Mouse (Mus musculus): ENCODE measurements around the gene Gm10295.

Gene Gm10295

DNA sequence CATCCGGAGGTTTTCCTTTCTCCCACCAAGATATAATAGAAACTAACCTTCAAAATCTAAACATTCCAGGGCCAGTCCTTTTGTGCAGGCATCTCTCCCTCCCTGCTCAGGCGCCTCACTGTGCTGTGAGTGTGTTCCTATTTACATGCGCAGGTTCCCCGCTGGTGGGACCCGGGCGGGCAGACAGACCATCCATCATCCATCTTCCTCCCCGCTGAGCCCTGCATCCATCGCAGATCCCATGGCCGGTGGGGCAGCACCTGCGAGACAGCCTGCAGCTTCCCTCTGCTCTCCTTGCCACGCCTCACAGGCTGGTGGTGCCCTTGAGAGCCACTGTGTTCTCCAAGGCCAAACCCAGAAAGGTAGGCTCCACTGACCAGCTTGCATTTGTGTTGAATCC, at the start of gene Gm10295:
TSS of gene Gm10295 (minus strand) at position 122 of the 400 bp plus-strand sequence.
- no peak for DNase-seq (ENCODE audit: low spot score in 2 of 2)

DNA sequence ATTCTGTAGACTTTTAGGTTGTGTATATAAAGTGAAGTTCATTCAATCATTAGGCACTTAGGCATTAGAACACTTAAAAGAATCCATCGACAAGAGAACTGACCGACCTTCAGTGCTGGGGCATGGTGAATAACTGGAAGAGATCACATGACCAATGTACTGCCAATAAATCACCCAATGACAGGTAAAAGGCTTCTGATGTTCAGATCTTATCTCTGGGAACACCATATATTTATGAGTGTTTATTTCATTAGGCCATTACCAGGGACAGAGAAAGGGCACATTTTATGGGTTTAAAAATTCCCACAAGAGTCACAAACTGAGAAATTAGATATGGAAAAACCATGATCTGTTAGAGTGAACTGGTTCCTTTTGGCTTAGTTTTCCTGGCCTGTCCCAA, 49.7 kb upstream of the Gm10295 start:
- DNase-seq (ENCODE audit: low spot score in 2 of 2) = no peak

DNA sequence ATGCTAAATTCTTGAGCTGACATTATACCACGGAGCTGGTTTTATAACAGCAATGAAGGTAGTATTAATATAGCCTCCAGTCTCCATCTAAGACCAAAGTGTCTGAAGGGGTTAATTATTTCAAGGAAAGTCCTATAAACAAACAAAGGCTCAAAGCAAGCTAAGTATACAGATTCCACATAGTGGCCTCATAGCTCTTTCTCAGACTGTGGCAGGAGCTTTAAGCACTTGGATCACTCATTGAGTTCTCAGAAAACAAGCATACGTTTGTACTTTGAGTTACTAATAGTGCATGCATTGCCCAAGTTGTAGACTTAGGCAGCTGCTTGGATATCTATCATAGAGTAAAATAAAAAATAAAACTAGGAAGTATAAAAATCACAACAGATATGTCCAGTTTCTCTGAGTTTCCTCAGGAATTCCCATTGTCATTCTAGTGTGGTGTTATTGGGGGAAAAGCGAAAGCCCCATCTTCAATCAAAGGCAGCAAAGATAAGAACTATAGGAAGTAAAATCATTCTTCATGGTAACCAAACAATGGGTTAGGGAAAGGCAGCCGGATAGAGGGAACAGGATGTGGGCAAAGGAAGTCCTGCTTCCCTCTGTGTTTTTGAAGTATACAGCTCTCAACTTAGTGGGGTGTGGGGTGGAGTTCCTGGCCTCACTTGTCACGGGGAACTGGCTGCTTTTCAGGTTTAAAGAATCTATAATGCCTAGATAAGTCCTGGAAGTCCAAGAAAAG, 48.8 kb upstream of the Gm10295 start:
- DNase-seq (ENCODE audit: low spot score in 2 of 2) = no peak

DNA sequence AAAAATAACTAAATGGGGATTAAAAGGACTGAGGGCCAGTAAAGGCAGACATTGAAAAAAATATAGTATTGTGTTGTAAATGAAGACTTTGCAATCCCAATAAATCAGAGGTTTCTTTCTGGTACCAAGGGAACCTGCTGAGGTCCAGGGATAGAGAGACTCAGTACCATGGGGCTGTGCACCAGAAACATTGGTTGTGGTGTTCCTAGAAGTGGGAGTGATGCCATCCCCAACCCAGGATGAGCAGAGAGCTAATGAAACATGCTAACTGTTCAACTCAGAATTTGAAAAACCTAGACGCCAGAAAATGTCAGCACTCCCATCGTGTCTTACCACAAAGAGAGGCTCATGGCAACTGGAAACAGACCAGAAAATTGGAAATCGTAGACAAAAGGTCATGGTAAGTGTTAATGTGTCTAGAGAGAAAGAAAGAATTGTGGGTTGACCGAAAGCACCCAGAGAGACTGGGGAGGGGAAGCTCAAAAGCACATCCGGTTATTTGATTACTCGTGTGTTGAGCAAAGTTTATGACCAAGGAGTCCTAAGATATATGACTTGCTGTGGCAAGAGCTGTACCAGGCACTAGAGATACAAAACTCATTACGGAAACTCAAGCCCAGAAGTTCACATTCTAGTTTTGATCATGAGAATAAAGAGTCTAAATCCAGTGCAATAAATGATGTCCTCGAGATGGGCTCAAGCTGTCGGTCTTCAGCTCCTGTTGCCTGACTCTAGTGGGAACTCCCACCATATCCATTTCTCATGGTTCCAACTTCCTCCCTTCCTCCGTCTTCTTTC, 47.9 kb upstream of the Gm10295 start:
- no peak for DNase-seq (ENCODE audit: low spot score in 2 of 2)

DNA sequence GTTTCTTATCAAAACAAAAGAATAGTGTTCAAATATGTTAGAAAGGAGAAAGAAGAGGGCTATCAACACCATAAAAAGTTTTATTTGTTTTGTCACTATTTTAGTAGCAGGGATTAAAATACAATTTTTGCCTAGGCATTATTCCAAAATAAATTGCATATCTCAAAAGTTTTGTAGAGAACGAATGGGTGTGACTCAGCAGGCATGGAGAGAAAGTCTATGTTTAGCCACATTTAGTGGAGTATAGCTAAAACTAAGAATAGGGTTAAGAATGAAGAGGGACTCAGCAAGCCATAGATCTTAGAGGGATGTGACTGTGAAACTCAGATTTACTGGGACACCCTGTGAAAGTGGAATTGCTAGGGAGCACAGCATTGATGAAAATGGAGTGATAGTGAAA, 47.1 kb upstream of the Gm10295 start:
- no peak for DNase-seq (ENCODE audit: low spot score in 2 of 2)

DNA sequence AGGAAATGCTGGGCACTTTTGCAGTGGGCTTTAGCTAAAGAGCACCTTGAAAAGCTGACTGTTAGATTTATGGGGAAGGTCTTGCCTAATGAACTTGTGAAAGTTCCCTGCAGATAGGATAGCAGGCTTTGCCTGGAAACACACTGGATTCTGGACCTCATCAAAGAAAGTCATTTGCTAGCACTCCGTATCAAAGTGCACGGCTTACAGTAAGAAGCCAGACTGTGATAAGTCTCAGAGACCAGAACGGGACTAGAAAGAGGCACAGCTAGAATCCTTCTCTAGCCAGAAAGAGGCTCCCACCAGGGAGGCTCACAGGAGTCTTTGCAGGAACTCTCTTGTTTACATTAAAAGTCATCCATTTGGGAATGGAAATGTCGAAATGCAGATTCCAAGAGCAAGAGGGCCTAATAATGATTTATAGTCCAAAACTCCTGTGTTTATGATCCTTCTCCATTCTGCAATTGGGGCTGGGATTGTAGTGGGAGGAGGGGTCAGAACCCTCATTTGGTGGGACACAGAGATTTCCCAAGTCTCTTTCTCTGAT, 41.6 kb upstream of the Gm10295 start:
- DNase-seq (ENCODE audit: low spot score in 2 of 2) = no peak

DNA sequence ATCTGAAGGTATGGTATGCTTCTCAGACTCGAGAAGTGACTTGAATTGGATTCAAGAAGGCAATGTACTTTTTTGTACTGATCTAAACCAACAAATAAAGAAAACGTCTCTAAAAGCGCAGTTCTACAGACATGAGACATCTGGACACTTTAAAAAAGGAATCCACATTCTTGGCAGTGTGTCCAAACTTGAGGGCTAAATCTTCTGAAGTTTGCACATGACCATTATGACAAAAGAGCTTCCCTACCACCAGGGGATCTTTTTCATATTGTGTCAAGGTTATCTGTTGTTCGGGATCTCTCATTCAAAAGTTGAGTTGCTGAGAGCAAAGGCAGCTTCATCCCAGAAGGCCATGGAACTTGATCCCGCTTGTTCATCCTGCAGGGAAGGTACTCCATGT, 40.0 kb upstream of the Gm10295 start:
- DNase-seq (ENCODE audit: low spot score in 2 of 2) = no peak

DNA sequence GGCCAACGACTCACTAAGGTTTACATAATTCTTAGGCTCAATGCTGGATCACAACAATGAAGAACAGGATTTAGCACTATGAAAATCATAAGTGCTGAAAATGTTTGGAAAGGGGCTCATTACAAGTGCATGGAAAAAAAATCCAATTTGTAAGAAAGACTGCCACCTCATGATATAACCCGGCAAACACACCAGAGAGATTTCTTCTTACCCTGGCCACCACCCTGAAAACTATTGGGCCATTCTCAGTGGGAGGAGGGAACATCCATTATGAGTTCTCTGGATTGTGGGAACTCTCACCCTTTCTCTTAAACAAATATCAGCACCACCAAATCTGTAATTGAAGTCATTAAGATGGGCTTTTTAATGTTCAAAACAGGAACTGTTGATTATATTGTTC, 39.0 kb upstream of the Gm10295 start:
- no peak for DNase-seq (ENCODE audit: low spot score in 2 of 2)

DNA sequence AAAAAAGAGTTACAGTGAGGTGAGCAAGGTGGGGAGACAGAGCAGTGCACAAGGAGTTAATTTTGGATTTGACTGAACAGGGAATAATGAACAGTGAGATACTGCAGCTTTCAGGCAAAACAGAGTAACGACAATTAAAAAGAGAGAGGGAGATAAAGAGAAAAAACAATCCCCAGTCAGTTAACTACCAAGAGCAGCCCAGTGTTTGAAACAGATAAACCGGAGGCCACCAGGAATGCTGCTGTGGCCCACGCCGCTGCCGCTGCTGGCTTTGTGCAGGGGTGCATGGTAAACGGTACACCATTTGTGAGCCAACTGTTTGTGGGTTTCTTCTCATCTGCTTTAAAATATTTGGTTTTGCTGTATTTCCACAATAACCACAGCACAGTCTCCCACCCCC, 34.8 kb upstream of the Gm10295 start:
- no peak for DNase-seq (ENCODE audit: low spot score in 2 of 2)

DNA sequence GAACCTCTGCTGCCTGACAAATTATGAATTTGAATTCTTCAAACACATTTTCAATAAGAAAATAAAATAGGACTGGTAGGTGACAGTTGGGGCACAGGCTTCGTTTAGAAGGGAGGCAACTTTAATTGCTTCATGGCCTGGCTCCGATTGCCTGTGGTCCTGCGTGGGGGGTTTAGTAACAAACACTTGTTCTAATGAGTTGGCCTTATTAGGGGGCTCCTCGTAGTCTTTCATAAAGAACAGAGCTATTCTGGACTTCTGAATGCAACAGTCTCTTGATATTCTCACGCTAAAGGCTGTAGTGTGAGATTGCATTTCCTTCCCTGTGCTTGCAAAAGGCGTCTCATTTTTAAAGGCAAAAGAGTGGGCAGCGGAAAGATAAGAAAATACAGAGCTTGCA, 33.6 kb upstream of the Gm10295 start:
- no peak for DNase-seq (ENCODE audit: low spot score in 2 of 2)

DNA sequence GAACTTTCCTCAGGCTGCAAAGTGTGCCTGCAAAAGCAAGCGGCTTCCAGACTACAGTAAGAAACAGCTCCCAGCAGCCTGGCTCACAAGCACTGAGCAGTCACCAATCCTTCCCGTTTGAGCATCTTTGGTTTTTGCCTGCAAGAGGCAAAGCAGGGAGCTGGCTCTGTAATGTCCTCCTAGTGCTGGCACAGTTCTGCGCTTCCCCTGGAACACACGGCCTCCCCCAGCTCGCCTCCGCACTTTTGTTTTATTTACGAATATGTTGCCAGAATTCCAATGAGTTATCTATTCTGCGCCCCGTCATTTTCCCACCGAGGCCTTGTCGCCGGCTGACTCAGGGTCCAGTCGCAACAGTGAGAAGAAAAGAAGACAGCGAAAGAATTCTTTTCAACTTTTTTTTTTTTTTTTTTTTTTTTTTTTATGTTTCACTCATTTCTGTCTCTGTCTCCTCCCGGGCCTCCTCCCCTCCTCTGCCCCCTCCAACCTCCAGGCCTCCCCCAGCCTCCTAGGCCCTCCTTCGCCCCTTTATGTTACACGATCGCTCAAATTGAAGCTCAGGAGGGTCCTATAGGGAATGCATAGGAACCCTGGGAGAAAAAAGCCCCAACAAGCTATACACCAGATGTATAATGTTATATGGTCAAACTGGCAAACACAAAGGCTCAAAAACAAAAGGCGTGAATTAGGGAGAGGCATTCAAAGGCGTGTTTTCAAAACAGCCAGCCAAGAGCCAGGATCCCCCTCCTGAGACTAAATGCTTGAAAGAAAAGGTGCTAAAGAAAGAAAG, 32.3 kb upstream of the Gm10295 start:
- DNase-seq (ENCODE audit: low spot score in 2 of 2) = no peak

DNA sequence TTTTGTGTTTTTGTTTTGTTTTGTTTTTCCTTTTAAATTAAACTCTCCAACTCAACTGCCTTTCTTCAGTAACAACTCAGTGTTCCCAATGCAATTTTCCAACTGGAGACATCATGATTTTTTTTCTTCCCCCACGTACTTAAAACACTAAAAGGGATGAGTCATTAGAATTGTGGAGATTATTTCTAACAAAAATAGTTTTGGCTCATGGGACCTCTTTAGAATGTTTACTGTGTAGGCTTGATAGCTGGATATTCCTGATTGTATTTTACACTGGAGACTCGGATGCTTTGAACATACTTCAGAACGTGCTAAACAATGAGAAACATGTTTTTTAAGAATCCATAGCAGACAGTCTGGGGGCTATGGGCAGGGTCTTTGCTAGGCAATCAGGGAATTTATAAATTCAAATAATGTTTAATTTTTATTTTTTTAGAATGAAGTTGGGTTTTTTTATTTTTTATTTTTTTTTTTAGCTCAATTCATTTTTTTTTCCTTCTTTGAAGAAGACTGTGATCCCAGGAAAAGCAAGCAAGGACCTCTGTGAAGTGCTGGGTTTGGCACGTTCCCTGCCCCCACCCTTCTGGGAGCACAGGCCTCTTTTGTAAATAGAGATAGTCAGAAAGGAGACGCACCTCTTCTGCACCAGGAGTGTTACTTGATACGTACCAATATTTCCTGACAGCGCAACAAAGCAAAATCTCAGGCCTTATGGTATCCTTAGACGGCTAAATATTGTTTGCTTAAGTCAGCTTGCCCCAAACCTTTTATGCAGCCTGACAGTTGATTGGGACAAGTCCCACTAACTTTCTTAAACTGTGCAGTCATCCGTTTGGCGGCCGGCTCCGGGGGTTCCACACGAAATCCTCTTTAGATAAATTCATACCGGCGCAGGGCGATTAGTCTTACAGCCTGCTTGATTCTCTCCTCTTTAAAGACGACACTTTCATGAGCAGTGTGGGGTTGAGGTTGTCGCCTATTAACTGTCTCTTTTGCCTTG, 28.8 kb upstream of the Gm10295 start:
- DNase-seq (ENCODE audit: low spot score in 2 of 2) = no peak

DNA sequence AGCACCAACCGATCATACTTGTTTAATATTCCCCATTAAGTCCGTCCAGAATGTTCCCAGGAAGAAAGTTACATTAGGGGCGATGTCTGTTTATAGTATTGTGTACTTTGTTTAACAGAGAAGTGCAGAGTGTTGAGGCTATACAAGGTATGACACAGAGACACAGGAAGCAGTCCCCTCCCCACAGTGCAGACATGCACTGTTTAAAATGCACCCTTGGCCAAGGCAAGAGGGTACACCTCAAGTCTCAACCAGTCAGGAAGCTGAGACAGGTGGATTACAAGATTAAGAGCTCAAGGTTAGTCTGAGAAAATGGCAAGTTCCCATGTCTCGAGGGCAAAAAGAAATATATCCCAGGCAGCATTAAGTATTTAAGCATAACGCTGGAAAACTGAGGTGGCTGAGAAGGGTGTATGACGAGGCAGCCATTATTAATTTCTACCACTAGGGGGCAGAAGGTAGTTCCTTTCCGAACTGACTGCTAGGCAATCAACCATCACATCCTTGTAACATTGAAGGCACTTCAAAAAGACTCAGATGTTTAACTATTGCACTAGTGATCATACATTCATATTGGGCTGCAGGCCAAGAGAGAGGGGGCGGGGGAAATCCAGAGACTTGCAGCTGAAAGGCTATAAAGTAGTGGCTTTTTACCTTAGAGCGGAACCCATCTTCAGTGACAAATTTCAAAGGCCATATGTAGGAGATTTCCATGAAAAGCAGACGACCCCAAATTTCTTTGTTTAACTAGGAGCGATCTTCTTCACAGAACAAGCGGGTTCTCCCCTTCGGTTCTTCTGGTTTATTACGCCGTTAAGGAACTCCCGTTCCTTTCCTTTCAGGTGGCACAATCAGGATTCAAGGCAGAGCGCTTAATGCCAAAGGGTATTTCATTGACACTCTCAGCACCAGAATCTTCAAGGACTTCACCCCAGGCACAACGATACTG, 27.8 kb upstream of the Gm10295 start:
- DNase-seq (ENCODE audit: low spot score in 2 of 2) = no peak

DNA sequence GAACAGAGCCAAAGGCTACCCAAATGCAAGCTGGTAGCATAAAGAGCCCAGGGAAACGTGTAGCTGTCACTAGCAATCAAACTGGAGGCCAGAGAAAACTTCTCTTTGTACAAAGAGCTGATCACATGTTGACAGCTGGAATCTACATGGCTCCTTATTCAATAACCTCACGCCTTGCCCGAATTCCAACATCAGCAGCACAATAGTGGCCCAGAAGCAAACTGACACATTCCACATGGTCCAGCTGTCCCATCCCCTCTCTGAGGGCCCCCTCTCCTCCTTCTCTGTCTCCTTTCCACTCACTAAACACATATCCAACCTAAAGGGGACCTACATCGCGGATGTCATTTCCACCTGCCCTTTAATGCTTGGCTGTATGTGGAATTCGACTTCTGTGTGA, 26.7 kb upstream of the Gm10295 start:
- no peak for DNase-seq (ENCODE audit: low spot score in 2 of 2)

DNA sequence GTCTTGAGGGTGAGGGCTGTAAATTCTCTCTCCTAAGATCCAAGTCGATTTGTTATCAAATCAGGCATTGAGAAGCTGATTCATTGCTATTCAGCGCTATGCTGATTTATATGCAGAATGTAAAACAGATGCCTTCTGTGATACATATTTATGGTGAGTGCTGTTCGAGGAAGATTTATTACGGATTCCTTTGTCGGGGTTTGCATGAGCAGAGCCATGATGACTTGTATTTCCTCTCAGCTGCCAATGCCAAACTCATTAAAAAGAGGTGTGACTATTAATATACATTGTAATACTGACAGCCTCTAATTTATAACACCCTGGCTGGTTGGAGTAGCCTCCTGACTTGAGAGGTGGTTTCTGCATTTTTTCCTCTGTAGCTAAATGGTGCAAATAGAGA, 22.8 kb upstream of the Gm10295 start:
- DNase-seq (ENCODE audit: low spot score in 2 of 2) = no peak

DNA sequence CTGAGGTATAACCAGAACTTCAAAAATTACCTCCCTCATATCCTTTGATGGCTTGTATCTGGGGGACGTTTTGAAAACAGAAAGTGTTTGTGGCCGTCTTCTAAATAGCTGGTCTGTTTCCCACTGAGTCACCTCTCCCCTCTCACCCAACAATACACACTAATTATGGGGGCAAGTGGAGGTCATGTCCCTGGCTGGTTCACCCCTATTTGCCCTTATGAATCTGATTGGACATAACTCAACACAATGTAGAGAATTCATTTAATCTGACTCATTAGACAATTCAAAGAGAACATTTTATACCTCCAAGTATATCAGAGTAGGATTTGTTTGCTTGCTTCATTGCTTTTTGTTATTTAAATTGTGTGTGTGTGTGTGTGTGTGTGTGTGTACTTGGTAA, 20.6 kb upstream of the Gm10295 start:
- DNase-seq (ENCODE audit: low spot score in 2 of 2) = no peak

DNA sequence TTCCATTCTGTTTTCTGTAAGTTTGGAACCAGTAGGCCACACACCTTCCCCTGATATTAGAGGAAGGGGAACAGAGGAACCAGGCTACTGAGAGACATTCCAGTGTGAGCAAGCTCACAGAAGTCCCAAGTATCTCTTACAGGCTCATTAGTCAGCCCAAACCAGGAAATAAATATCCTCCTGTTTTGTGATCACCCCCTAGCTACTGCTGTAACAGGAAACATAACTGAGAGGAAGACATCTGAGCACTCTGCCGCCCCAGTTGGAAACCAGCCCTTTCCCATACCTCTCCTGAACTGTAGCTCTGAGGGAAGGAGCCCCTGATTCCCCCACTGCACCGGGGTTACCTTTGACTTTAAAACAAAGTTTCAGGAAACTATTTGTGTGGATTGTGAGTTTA, 19.5 kb upstream of the Gm10295 start:
- no peak for DNase-seq (ENCODE audit: low spot score in 2 of 2)

DNA sequence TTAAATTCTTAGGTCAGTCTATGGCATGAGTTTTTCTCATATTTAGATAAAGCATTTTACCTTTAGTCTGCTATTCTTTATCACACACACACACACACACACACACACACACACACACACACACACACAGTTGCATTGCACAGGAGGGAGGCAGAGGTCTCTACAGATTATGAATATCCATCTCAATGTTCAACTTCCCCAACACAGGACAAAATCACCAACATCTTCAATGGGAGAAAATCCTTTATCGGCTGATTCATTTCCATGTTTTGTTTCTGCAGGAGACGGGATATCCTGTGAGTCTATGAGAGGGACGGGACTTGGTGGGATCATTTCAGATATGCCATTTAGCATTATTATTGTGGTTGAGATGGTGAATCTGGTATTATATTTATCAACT, 18.8 kb upstream of the Gm10295 start:
- no peak for DNase-seq (ENCODE audit: low spot score in 2 of 2)

DNA sequence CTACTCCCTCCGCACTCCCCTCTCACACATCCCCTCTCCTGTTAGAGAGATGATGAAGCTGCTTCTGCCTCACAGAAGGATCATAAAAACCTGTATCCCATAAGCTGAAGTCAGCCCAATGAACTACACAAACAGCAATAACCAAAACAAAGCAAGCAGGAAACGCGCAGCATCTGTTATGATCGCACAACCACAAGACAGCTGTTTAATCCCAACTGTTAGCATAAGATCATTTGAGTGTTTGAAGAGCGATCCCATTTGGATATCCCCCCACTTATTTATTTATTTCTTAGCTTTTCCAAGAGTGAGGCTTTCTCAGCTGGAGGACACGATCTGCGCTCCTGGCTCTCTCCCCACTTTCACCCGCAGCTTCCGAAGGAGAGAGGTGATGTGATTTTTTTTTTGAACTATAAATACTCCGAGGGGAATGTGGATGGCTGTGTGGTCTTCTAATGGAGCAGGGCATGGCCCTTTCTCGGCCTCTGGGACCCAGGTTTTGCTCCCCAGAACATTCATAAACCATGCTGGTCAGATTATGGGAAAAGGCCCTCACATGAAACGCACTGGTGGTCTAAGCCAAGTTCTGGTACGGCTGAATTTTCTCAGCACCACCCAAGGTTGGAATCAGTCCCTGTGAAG, 17.4 kb upstream of the Gm10295 start:
- no peak for DNase-seq (ENCODE audit: low spot score in 2 of 2)
